Mouse (Mus musculus) G1E (cell line): Measurements from ENCODE around the gene Zfp541. TPM values are rescaled to one million over a fixed set of nuclear protein-coding genes. Genes with fewer than 3 reads are reported as not detected.

Source experiments
- ATAC-seq: 2 replicates; pipeline ENCODE4 v1.8.0; 2016; ENCODE audit warnings: mild to moderate bottlenecking; ENCODE audit not compliant: insufficient number of reproducible peaks, poor library complexity, low FRiP score, severe bottlenecking; ENCODE audit errors: extremely low read depth
- DNase-seq: peaks from one replicate; pipeline ENCODE4 v3.0.0; 2012; ENCODE audit warnings: low spot score
- H3K27me3 ChIP-seq: 2 replicates; pipeline ENCODE4 v1.6.1; 2012; ENCODE audit warnings: mild to moderate bottlenecking, low read length, inconsistent platforms; ENCODE audit not compliant: insufficient read depth
- H3K36me3 ChIP-seq: replicated peaks from 2 replicates; pipeline ENCODE3; 2012; ENCODE audit warnings: mild to moderate bottlenecking, inconsistent platforms
- H3K4me1 ChIP-seq: 2 replicates; pipeline ENCODE4 v1.6.1; 2012; ENCODE audit warnings: low read depth, low read length, inconsistent platforms, mixed read lengths; ENCODE audit not compliant: insufficient read depth
- H3K4me3 ChIP-seq: 2 replicates; pipeline ENCODE4 v1.5.1; 2012; ENCODE audit warnings: low read depth, mild to moderate bottlenecking, inconsistent platforms, low read length, moderate library complexity, mixed read lengths
- H3K9me3 ChIP-seq: replicated peaks from 2 replicates; pipeline ENCODE4 v1.6.1; 2012; ENCODE audit warnings: inconsistent platforms
- CTCF ChIP-seq: IDR thresholded peaks from 2 replicates; pipeline ENCODE4 v1.5.1; 2012; ENCODE audit warnings: low read depth, low read length, inconsistent platforms, mixed read lengths
- GATA1 ChIP-seq: IDR thresholded peaks from 2 replicates; pipeline ENCODE4 v1.6.1; 2012; ENCODE audit warnings: borderline replicate concordance, low read length, inconsistent platforms, mixed read lengths
- GATA2 ChIP-seq: IDR thresholded peaks from 2 replicates; pipeline ENCODE4 v1.6.1; 2012; ENCODE audit warnings: low read depth, low read length, inconsistent platforms, borderline replicate concordance
- POLR2AphosphoS5 ChIP-seq: IDR thresholded peaks from 2 replicates; pipeline ENCODE4 v1.6.1; 2012; ENCODE audit warnings: low read depth, low read length, inconsistent platforms; ENCODE audit not compliant: insufficient replicate concordance
- TAL1 ChIP-seq: conservative IDR thresholded peaks from 2 replicates; pipeline ENCODE4 v1.6.1; 2012; ENCODE audit warnings: low read depth, low read length, inconsistent platforms, mixed read lengths
- polyA plus RNA-seq: library from polyadenylated mRNA; stranded (reverse); fragments of >175 nt; gene quantifications from 2 replicates; pipeline ENCODE4 v1.2.3, GENCODE M21; 2012
- total RNA-seq, 2 experiments: library from RNA; stranded (forward) in 1 of 2; stranded (reverse) in 1 of 2; fragments of 200-1000 nt in 1 of 2; fragments of >200 nt in 1 of 2; fragmentation: Nextera tagmentation in 1 of 2; gene quantifications; 2 replicates each; pipeline ENCODE4 v1.2.3; 2014 to 2017

Gene Zfp541
- total and polyA plus RNA-seq, 3 experiments: not detected

DNA sequence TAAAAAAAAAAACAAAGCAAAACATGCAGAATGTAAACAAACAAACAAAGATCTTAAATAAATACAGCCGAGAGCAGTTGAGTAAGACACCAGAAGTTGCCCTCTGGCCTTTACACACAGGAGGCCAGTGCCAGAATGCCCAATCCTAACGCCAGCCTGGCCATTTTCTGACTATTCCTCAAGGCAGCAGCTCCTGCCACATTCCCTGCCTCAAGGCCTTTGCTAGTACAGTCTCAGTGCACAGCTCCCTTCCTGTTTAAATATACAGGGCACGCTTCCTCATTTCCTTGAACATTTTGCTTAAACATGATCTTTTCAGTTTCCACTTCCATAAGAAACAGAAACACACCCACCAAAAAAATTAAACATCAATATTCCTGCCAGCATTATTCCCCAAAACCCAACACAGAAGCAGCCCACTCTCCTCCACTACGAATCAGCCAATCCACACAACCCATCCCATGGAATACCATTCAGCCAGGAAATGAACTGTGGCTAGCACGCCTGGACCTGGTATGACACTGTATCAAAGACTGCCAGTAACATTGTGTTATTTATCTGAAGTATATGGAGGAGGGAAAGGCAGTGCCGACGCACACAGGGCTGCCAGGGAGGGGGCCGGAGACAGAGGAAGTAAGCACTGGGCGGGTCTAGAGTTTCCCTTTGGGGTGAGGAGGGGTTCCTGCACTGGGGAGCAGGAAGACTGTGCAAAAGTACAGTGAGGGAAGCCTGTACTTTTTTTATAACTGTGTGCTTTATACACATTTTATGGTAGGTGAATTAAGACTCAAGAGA is 43.4 kb upstream of the Zfp541 start:
- H3K36me3 ChIP-seq: peaks cover 39% of the 10 kb centered on the region
- no peak overlapping the region; the same call in 1 of the 2 replicates for H3K4me3 ChIP-seq
- ATAC-seq (peak; percentile 97), DNase-seq (peak; percentile 74)
- no peaks in the 10 kb centered on the region for H3K27me3 ChIP-seq
- TF ChIP-seq CTCF: no peak
- no peak for TF ChIP-seq POLR2AphosphoS5
- TF ChIP-seq GATA2: no peak
- no peaks in the 10 kb centered on the region for H3K9me3 ChIP-seq
- H3K4me1 ChIP-seq: peaks cover 26% of the 10 kb centered on the region

DNA sequence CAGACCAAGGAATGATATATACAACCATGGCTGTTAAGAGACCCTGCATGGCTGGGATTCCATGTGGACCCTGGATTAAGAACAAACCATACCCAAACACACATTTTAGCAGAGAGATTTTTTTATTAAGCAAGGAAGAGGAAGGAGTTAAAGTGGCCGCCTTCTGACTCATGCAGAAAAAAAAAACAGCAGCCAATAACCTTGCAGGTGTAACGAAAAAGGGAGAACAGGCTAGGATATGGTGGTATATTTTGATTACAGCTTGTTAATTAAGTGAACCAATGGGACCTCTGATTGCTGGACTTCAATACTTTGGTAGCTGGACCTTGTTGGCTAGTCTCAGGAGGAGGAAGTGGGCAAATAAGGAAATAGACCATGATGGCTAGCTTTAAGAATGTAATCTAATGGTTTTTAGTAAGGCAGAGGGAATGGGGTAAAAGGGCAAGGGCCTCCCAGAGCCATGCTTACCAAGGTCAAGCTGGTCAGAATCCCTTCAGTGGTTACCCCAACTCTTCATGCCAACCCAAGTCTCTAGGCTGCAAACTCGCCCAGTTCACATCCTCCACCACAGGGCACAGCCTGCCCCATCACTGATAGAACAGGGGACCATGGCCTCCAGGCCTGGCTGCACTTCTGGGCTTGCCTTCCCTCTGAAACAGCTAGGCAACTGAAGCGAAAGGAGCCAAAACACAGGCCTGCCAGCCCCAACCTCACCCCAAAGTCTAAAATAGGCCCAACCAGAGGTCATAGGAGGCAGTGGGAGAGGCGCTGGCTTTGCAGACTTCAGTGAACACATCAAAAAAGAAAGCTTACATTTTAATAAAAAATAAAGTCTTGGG is 42.1 kb upstream of the Zfp541 start:
- no peak for ATAC-seq
- H3K36me3 ChIP-seq: peaks cover 31% of the 10 kb centered on the region
- H3K9me3 ChIP-seq: no peaks in the 10 kb centered on the region
- no peak overlapping the region for H3K4me3 ChIP-seq
- peaks cover 26% of the 10 kb centered on the region for H3K4me1 ChIP-seq
- TF ChIP-seq TAL1 (no peak), GATA2 (no peak), POLR2AphosphoS5 (no peak), GATA1 (no peak), CTCF (no peak)
- no peak for DNase-seq
- no peaks in the 10 kb centered on the region for H3K27me3 ChIP-seq

GRCm38 (mm10) chr7:16024603-16025222 is 36.9 kb upstream of the Zfp541 start:
- no peak for TF ChIP-seq POLR2AphosphoS5
- TF ChIP-seq CTCF: no peak
- no peak for TF ChIP-seq GATA1
- no peak for TF ChIP-seq GATA2
- no peak for TF ChIP-seq TAL1
- no peaks in the 10 kb centered on the region for H3K27me3 ChIP-seq
- peaks cover 39% of the 10 kb centered on the region for H3K36me3 ChIP-seq
- no peak overlapping the region for H3K4me3 ChIP-seq
- H3K9me3 ChIP-seq: no peaks in the 10 kb centered on the region
- peaks cover 11% of the 10 kb centered on the region for H3K4me1 ChIP-seq
- no peak for ATAC-seq
- DNase-seq: no peak

- H3K36me3 ChIP-seq: peaks cover 56% of the 10 kb centered on the region
- peaks cover 9% of the 10 kb centered on the region for H3K4me1 ChIP-seq
- DNase-seq (no peak), ATAC-seq (no peak)
- no peaks in the 10 kb centered on the region for H3K9me3 ChIP-seq
- no peak overlapping the region for H3K4me3 ChIP-seq
- no peaks in the 10 kb centered on the region for H3K27me3 ChIP-seq
- TF ChIP-seq GATA2 (no peak), GATA1 (no peak), TAL1 (no peak), CTCF (no peak), POLR2AphosphoS5 (no peak)
These were observed 33.3 kb upstream of the Zfp541 start for GRCm38 (mm10) chr7:16028102-16028927.

DNA sequence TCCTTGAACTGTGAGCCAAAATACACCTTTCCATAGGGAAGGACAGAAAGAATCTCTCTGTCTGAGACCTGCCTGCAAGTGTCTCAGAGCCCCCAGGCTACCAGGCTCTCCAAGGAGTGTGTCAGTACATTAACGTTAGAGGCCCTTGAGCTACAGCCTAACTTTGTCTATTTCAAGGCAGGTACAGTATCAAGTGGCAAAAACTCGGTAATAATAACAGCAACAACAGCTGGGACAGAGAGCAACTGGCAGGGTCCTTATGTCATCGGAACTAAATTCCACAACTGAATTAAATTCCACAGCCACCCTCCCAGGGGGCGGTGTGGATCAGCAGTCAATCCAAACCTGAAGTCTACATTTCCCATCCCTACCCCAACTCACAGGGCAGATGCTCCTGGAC is 30.5 kb upstream of the Zfp541 start:
- DNase-seq (no peak), ATAC-seq (no peak)
- no peaks in the 10 kb centered on the region for H3K9me3 ChIP-seq
- no peaks in the 10 kb centered on the region for H3K27me3 ChIP-seq
- no peak overlapping the region for H3K4me3 ChIP-seq
- H3K4me1 ChIP-seq: peaks cover 4% of the 10 kb centered on the region; the same call in 1 of the 2 replicates
- peaks cover 66% of the 10 kb centered on the region for H3K36me3 ChIP-seq
- TF ChIP-seq TAL1 (no peak), GATA1 (no peak), GATA2 (no peak), POLR2AphosphoS5 (no peak), CTCF (no peak)
